Comparison of ENCODE assay signal across 18 mouse cellular contexts in genomic region chr8:86934393-86934792, GRCm38 (mm10). TPM values are rescaled to one million over a fixed set of nuclear protein-coding genes. Genes with fewer than 3 reads are reported as not detected.
DNase-seq lines count a peak whose midpoint lies in the region; ATAC-seq lines count a peak whose summit lies in the region.
"Had no signal": no experiment of that assay in that cellular context is flagged by ENCODE, and none has a peak within 500 bp of the region (broad histone marks: within the 10 kb centered on the region; RNA-seq: fewer than 3 reads in every experiment).

No protein-coding gene starts in this region.

- no peaks in the 10 kb centered on the region for H3K9me3 ChIP-seq in liver, embryonic 12.5 days (replicated peaks)
- H3K9me3 ChIP-seq in liver, embryonic 11.5 days (ENCODE audit: control insufficient read depth, low read length) = no peaks in the 10 kb centered on the region
- no peaks in the 10 kb centered on the region for H3K9me3 ChIP-seq in liver, embryonic 16.5 days (replicated peaks; ENCODE audit: control insufficient read depth, low read length)
- H3K9me3 ChIP-seq in midbrain, embryonic 12.5 days = peaks cover 9% of the 10 kb centered on the region
- no peaks in the 10 kb centered on the region for H3K9me3 ChIP-seq in neural tube, embryonic 15.5 days (replicated peaks)
- H3K9me3 ChIP-seq: embryonic facial prominence, embryonic 13.5 days; forebrain, embryonic 10.5 days; heart, embryonic 10.5 days; heart, embryonic 15.5 days; limb, embryonic 10.5 days; limb, embryonic 15.5 days; lung, embryonic 15.5 days had no signal

- H3K36me3 ChIP-seq in liver, embryonic 12.5 days = no peaks in the 10 kb centered on the region
- no peaks in the 10 kb centered on the region for H3K36me3 ChIP-seq in liver, embryonic 11.5 days (ENCODE audit: control insufficient read depth, insufficient read depth, low read length)
- no peaks in the 10 kb centered on the region for H3K36me3 ChIP-seq in liver, embryonic 16.5 days (ENCODE audit: control insufficient read depth, insufficient read depth)
- no peaks in the 10 kb centered on the region for H3K36me3 ChIP-seq in midbrain, embryonic 12.5 days
- H3K36me3 ChIP-seq in neural tube, embryonic 15.5 days = no peaks in the 10 kb centered on the region
- H3K36me3 ChIP-seq: embryonic facial prominence, embryonic 13.5 days; forebrain, embryonic 10.5 days; heart, embryonic 10.5 days; heart, embryonic 15.5 days; limb, embryonic 10.5 days; limb, embryonic 15.5 days; lung, embryonic 15.5 days had no signal

- H3K27ac ChIP-seq in liver, embryonic 12.5 days = no peak overlapping the region
- H3K27ac ChIP-seq in liver, embryonic 11.5 days (ENCODE audit: low read depth, low read length) = no peak overlapping the region
- no peak overlapping the region for H3K27ac ChIP-seq in liver, embryonic 16.5 days (ENCODE audit: low read length)
- no peak overlapping the region; the same call in 1 of the 2 replicates for H3K27ac ChIP-seq in midbrain, embryonic 12.5 days (replicated peaks)
- H3K27ac ChIP-seq in neural tube, embryonic 15.5 days (replicated peaks) = no peak overlapping the region
- H3K27ac ChIP-seq: embryonic facial prominence, embryonic 13.5 days; heart, embryonic 10.5 days; heart, embryonic 15.5 days; limb, embryonic 10.5 days; limb, embryonic 15.5 days; lung, embryonic 15.5 days had no signal

- H3K4me3 ChIP-seq in liver, embryonic 12.5 days = no peak overlapping the region
- no peak overlapping the region for H3K4me3 ChIP-seq in liver, embryonic 11.5 days (ENCODE audit: low read depth, low read length)
- no peak overlapping the region for H3K4me3 ChIP-seq in liver, embryonic 16.5 days (ENCODE audit: low read depth, low read length)
- H3K4me3 ChIP-seq in midbrain, embryonic 12.5 days = no peak overlapping the region
- no peak overlapping the region for H3K4me3 ChIP-seq in neural tube, embryonic 15.5 days (replicated peaks)
- H3K4me3 ChIP-seq: embryonic facial prominence, embryonic 13.5 days; forebrain, embryonic 10.5 days; heart, embryonic 10.5 days; heart, embryonic 15.5 days; limb, embryonic 10.5 days; limb, embryonic 15.5 days; lung, embryonic 15.5 days had no signal

- H3K4me1 ChIP-seq in liver, embryonic 12.5 days = no peaks in the 10 kb centered on the region
- no peaks in the 10 kb centered on the region; the same call in 1 of the 2 replicates for H3K4me1 ChIP-seq in liver, embryonic 11.5 days (replicated peaks; ENCODE audit: control insufficient read depth, insufficient read depth, low read length)
- H3K4me1 ChIP-seq in liver, embryonic 16.5 days (ENCODE audit: control insufficient read depth, low read depth, low read length) = no peaks in the 10 kb centered on the region
- H3K4me1 ChIP-seq in midbrain, embryonic 12.5 days = peaks cover 13% of the 10 kb centered on the region; the same call in 1 of the 2 replicates
- peaks cover 5% of the 10 kb centered on the region; the same call in 1 of the 2 replicates for H3K4me1 ChIP-seq in neural tube, embryonic 15.5 days
- H3K4me1 ChIP-seq: embryonic facial prominence, embryonic 13.5 days; heart, embryonic 10.5 days; heart, embryonic 15.5 days; limb, embryonic 10.5 days; limb, embryonic 15.5 days; lung, embryonic 15.5 days had no signal

- WGBS in liver, embryonic 12.5 days (ENCODE audit: insufficient replicate concordance) = 57% methylated on average over 13 of the region's 13 CpGs
- 64% methylated on average over 13 of the region's 13 CpGs for WGBS in liver, embryonic 11.5 days
- 51% methylated on average over 13 of the region's 13 CpGs for WGBS in liver, embryonic 16.5 days (ENCODE audit: insufficient replicate concordance)
- 26% methylated on average over 13 of the region's 13 CpGs for WGBS in midbrain, embryonic 12.5 days
- 49% methylated on average over 13 of the region's 13 CpGs for WGBS in neural tube, embryonic 15.5 days

- no peaks in the 10 kb centered on the region for H3K27me3 ChIP-seq in liver, embryonic 12.5 days (replicated peaks)
- H3K27me3 ChIP-seq in liver, embryonic 11.5 days (replicated peaks; ENCODE audit: control insufficient read depth, insufficient read depth, low read length) = no peaks in the 10 kb centered on the region
- H3K27me3 ChIP-seq in liver, embryonic 16.5 days (ENCODE audit: control insufficient read depth, insufficient read depth, low read depth, low read length) = no peaks in the 10 kb centered on the region
- peaks cover 13% of the 10 kb centered on the region; the same call in 1 of the 2 replicates for H3K27me3 ChIP-seq in midbrain, embryonic 12.5 days
- no peaks in the 10 kb centered on the region for H3K27me3 ChIP-seq in neural tube, embryonic 15.5 days (replicated peaks)
- H3K27me3 ChIP-seq: embryonic facial prominence, embryonic 13.5 days; heart, embryonic 15.5 days; limb, embryonic 15.5 days; lung, embryonic 15.5 days had no signal

- ATAC-seq in liver, embryonic 12.5 days = no peak
- no peak for ATAC-seq in liver, embryonic 11.5 days (replicated peaks; ENCODE audit: low FRiP score)
- 0 out of 2 replicates have a peak, but pooled peaks have one; percentile 43 for ATAC-seq in liver, embryonic 16.5 days (ENCODE audit: low read depth)
- no peak for ATAC-seq in midbrain, embryonic 12.5 days (ENCODE audit: low FRiP score, low read depth)
- ATAC-seq in neural tube, embryonic 15.5 days (ENCODE audit: low FRiP score) = no peak
- ATAC-seq: CD4-positive, CD25-positive, alpha-beta regulatory T cell, adult 4 months had no signal

- H3K9ac ChIP-seq in liver, embryonic 12.5 days = no peak overlapping the region
- no peak overlapping the region for H3K9ac ChIP-seq in liver, embryonic 11.5 days (ENCODE audit: low read depth, low read length)
- no peak overlapping the region for H3K9ac ChIP-seq in liver, embryonic 16.5 days (ENCODE audit: low read depth, low read length)
- H3K9ac ChIP-seq in midbrain, embryonic 12.5 days (replicated peaks) = no peak overlapping the region
- no peak overlapping the region for H3K9ac ChIP-seq in neural tube, embryonic 15.5 days (replicated peaks)
- H3K9ac ChIP-seq: embryonic facial prominence, embryonic 13.5 days; heart, embryonic 15.5 days; limb, embryonic 15.5 days; lung, embryonic 15.5 days had no signal

- no peak for DNase-seq in liver, embryonic 11.5 days (ENCODE audit: low spot score)
- DNase-seq in kidney, postnatal 10 days = no peak
- no peak for DNase-seq in thymus, postnatal 10 days (ENCODE audit: low spot score in 2 of 2)
- DNase-seq: gastrocnemius, postnatal 25 days; heart, adult 11 months; thymus, adult 2 months had no signal

- H3K4me2 ChIP-seq in liver, embryonic 12.5 days = 0 out of 2 replicates have a peak overlapping the region, but pooled peaks have one; percentile 1
- no peak overlapping the region for H3K4me2 ChIP-seq in liver, embryonic 11.5 days
- no peak overlapping the region for H3K4me2 ChIP-seq in liver, embryonic 16.5 days (ENCODE audit: low read depth, low read length)
- peak overlapping the region; percentile 43 for H3K4me2 ChIP-seq in midbrain, embryonic 12.5 days (replicated peaks)
- H3K4me2 ChIP-seq in neural tube, embryonic 15.5 days = peak overlapping the region; percentile 33; the same call in 1 of the 2 replicates
- H3K4me2 ChIP-seq: embryonic facial prominence, embryonic 13.5 days; heart, embryonic 15.5 days; limb, embryonic 15.5 days; lung, embryonic 15.5 days had no signal

RNA-seq across cellular contexts. Expression of gene N4bp1, which starts 49.3 kb away (rescaled TPM):
- polyA plus RNA-seq in liver, embryonic 12.5 days (2016; fragmentation: Nextera tagmentation; extraction: Ambion mirVana) = 4.6 and 5.1 TPM in 2 replicates
- 6.6 and 7.8 TPM in 2 replicates for polyA plus RNA-seq in liver, embryonic 11.5 days (2014; fragmentation: Nextera tagmentation; extraction: Ambion mirVana)
- polyA plus RNA-seq in liver, embryonic 16.5 days (2015; fragmentation: Nextera tagmentation; extraction: Ambion mirVana) = 1.9 and 2.2 TPM in 2 replicates
- 13.2 TPM in 2 replicates for polyA plus RNA-seq in midbrain, embryonic 12.5 days (2016; fragmentation: Nextera tagmentation; extraction: Ambion mirVana)
- 8.7 and 8.9 TPM in 2 replicates for polyA plus RNA-seq in neural tube, embryonic 15.5 days (2015; fragmentation: Nextera tagmentation; extraction: Ambion mirVana)

Comparison
In these comparisons a context has a peak if more than half of its experiments do, and no peak if none do; other contexts are left out.
1. H3K4me2 ChIP-seq: peak in liver, embryonic 12.5 days (single experiment), midbrain, embryonic 12.5 days (single experiment) and neural tube, embryonic 15.5 days (single experiment); none in liver, embryonic 11.5 days (single experiment) and liver, embryonic 16.5 days (single experiment).